Mouse (Mus musculus): ENCODE results near the gene Trappc2l. TPM values are rescaled to one million over a fixed set of nuclear protein-coding genes. Genes with fewer than 3 reads are reported as not detected.
A peak's percentile ranks its signal among the peaks of the same experiment; 100 is the strongest.
"Not testable (repeated sequence)": the region's sequence is repeated elsewhere in the genome, so short reads cannot be mapped to it uniquely, and the experiment has no call there.

The Trappc2l gene
- polyA plus RNA-seq, 1 experiment from 2014 or later = 39.3 TPM

DNA sequence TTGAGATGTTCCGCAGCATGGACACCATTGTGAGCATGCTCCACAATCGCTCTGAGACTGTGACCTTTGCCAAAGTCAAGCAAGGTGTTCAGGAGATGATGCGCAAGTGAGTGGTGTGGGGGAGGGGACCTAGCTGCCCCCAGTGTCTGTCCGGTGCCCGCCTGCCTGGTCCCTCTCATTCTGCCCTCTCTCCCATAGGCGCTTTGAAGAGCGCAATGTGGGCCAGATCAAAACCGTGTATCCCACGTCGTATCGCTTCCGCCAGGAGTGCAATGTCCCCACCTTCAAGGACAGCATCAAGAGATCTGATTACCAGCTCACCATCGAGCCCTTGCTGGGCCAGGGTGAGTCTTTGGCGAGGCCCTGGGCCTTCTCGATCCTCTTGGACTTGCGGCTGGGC is 41.4 kb upstream of the Trappc2l start:
- ATAC-seq (replicated peaks; ENCODE audit: low FRiP score) (no peak), DNase-seq (ENCODE audit: low spot score) (no peak)
- WGBS = 96% methylated on average over 16 of the region's 16 CpGs
- Histone ChIP-seq H3K9me3 (ENCODE audit: control insufficient read depth, low read length) (no peaks in the 10 kb centered on the region), H3K4me2 (ENCODE audit: low read depth, low read length, severe bottlenecking) (0 out of 2 replicates have a peak overlapping the region, but pooled peaks have one; percentile 88), H3K27me3 (ENCODE audit: control insufficient read depth, insufficient read depth, low read length) (no peaks in the 10 kb centered on the region), H3K9ac (ENCODE audit: low read length) (no peak overlapping the region), H3K4me1 (replicated peaks; ENCODE audit: control insufficient read depth, insufficient read depth, low read length) (peaks cover 20% of the 10 kb centered on the region; the same call in 1 of the 2 replicates), H3K4me3 (ENCODE audit: low read depth, low read length) (no peak overlapping the region), H3K27ac (ENCODE audit: low read depth, low read length) (no peak overlapping the region), H3K36me3 (ENCODE audit: control insufficient read depth, insufficient read depth, low read length) (peaks cover 24% of the 10 kb centered on the region)

DNA sequence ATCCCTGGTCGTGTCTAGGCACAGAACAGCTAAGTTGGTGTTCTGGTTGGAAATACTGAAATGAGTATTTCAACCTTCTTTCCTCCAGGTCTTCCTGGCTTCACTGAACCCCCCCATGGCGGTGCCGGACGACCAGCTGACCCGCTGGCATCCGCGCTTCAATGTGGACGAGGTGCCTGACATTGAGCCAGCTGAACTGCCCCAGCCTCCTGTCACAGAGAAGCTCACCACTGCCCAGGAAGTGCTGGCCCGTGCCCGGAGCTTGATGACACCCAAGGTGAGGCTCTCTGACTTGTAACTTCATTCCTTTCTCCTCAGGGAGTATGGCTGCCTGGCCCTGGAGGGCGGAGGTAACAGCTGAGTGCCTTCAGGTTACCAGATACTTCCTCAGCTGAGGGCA is 40.3 kb upstream of the Trappc2l start:
- no peak for ATAC-seq (replicated peaks; ENCODE audit: low FRiP score)
- no peaks in the 10 kb centered on the region for H3K9me3 ChIP-seq (ENCODE audit: control insufficient read depth, low read length)
- peaks cover 26% of the 10 kb centered on the region; the same call in 1 of the 2 replicates for H3K4me1 ChIP-seq (replicated peaks; ENCODE audit: control insufficient read depth, insufficient read depth, low read length)
- WGBS = 93% methylated on average over 11 of the region's 11 CpGs
- no peak overlapping the region for H3K4me2 ChIP-seq (ENCODE audit: low read depth, low read length, severe bottlenecking)
- no peak for DNase-seq (ENCODE audit: low spot score)
- no peak overlapping the region for H3K27ac ChIP-seq (ENCODE audit: low read depth, low read length)
- H3K9ac ChIP-seq (ENCODE audit: low read length) = no peak overlapping the region
- no peak overlapping the region for H3K4me3 ChIP-seq (ENCODE audit: low read depth, low read length)
- H3K27me3 ChIP-seq (ENCODE audit: control insufficient read depth, insufficient read depth, low read length) = no peaks in the 10 kb centered on the region
- H3K36me3 ChIP-seq (ENCODE audit: control insufficient read depth, insufficient read depth, low read length) = peaks cover 24% of the 10 kb centered on the region

DNA sequence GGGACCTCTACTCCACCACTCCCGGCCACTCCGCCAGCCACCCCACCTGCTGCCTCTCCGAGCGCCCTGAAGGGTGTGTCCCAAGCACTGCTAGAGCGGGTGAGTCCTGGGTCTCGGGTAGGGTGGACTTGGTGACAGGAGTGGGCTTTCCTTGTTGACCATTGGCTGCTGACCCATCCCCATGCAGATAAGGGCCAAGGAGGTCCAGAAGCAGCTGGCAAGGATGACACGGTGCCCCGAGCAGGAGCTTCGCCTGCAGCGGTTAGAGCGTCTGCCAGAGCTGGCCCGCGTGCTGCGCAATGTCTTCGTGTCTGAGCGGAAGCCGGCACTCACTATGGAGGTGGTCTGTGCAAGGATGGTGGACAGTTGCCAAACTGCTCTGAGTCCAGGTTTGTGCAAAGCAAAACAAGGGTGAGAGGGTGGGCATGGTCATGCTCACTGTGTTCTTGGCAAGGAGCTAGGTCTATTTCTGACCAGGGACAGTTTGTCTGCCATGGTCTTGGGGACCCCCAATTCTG is 39.6 kb upstream of the Trappc2l start:
- H3K4me2 ChIP-seq (ENCODE audit: low read depth, low read length, severe bottlenecking) = no peak overlapping the region
- DNase-seq (ENCODE audit: low spot score) (no peak), ATAC-seq (replicated peaks; ENCODE audit: low FRiP score) (no peak)
- H3K27me3 ChIP-seq (ENCODE audit: control insufficient read depth, insufficient read depth, low read length) = no peaks in the 10 kb centered on the region
- no peaks in the 10 kb centered on the region for H3K9me3 ChIP-seq (ENCODE audit: control insufficient read depth, low read length)
- H3K9ac ChIP-seq (ENCODE audit: low read length) = no peak overlapping the region
- no peak overlapping the region for H3K4me3 ChIP-seq (ENCODE audit: low read depth, low read length)
- 96% methylated on average over 17 of the region's 17 CpGs for WGBS
- H3K27ac ChIP-seq (ENCODE audit: low read depth, low read length) = no peak overlapping the region
- peaks cover 24% of the 10 kb centered on the region; the same call in 1 of the 2 replicates for H3K4me1 ChIP-seq (replicated peaks; ENCODE audit: control insufficient read depth, insufficient read depth, low read length)
- peaks cover 24% of the 10 kb centered on the region for H3K36me3 ChIP-seq (ENCODE audit: control insufficient read depth, insufficient read depth, low read length)

DNA sequence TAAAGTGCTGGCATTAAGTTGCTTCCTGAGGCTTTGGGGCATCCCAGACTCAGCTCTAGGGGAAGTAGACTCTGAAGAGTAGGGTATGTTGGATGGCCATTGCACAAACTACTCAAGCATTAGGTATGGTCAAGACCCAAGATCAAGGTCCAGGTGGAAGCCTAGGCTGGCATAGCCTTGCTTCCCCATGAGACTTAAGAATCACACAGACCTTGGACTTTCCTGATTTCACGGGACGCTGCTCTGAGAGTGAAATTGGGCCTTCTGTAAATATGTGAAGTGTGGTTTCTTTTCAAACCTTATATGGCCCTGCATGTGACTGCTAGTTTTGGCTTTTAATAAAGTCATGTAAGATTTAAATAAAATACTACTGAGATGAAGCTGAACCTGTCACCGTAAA is 38.7 kb upstream of the Trappc2l start:
- WGBS = 89% methylated on average over 3 of the region's 3 CpGs
- Histone ChIP-seq H3K27me3 (ENCODE audit: control insufficient read depth, insufficient read depth, low read length) (no peaks in the 10 kb centered on the region), H3K27ac (ENCODE audit: low read depth, low read length) (no peak overlapping the region), H3K4me3 (ENCODE audit: low read depth, low read length) (no peak overlapping the region), H3K9ac (ENCODE audit: low read length) (no peak overlapping the region), H3K9me3 (ENCODE audit: control insufficient read depth, low read length) (no peaks in the 10 kb centered on the region), H3K36me3 (ENCODE audit: control insufficient read depth, insufficient read depth, low read length) (peaks cover 24% of the 10 kb centered on the region), H3K4me2 (ENCODE audit: low read depth, low read length, severe bottlenecking) (no peak overlapping the region), H3K4me1 (replicated peaks; ENCODE audit: control insufficient read depth, insufficient read depth, low read length) (peaks cover 24% of the 10 kb centered on the region; the same call in 1 of the 2 replicates)
- DNase-seq (ENCODE audit: low spot score) (no peak), ATAC-seq (replicated peaks; ENCODE audit: low FRiP score) (no peak)

DNA sequence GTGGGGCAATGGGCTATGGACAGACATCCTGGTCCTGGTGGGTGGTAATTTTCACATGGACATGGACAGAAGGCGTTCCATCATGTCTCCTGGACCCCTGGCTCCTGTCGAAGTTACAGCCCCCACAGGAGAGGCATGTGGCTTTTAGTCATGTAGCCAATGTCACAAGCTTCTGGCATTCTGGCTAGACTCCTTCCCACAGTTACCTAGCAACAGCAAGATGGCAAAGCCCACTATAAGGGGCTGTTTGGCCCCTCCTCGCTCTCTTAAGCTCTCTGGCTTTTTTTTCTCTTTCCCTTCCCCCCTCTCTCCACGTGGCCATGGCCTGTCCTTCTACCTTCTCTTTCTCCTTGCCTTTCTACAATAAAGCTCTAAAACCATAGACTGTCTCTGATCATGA is 38.3 kb upstream of the Trappc2l start:
- not testable (repeated sequence) for DNase-seq (ENCODE audit: low spot score); H3K4me3 ChIP-seq (ENCODE audit: low read depth, low read length); H3K4me2 ChIP-seq (ENCODE audit: low read depth, low read length, severe bottlenecking); H3K9ac ChIP-seq (ENCODE audit: low read length); H3K9me3 ChIP-seq (ENCODE audit: control insufficient read depth, low read length); ATAC-seq (replicated peaks; ENCODE audit: low FRiP score); H3K27me3 ChIP-seq (ENCODE audit: control insufficient read depth, insufficient read depth, low read length)
- Histone ChIP-seq H3K36me3 (ENCODE audit: control insufficient read depth, insufficient read depth, low read length) (peaks cover 24% of the 10 kb centered on the region), H3K27ac (ENCODE audit: low read depth, low read length) (0 out of 2 replicates have a peak overlapping the region, but pooled peaks have one; percentile 12), H3K4me1 (replicated peaks; ENCODE audit: control insufficient read depth, insufficient read depth, low read length) (peaks cover 24% of the 10 kb centered on the region; the same call in 1 of the 2 replicates)
- 40% methylated on average over 4 of the region's 4 CpGs for WGBS

DNA sequence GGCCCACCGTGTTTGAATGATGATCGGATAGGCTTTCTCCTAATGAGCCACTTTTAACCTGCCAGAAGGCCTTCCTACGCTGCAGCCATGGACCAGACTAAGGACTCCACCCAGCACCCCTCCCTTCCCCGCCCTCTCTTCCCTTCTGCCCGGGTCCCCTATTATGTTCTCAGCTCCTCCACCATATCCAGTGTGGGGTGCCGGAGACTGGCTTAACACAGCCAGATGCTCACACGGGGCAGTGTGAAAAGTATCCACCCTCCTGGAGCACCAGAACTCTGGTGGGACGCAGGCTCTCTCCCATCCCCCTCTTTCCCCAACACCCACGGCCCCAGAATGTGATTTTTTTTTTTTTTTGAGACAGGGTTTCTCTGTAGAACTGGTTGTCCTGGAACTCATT is 37.9 kb upstream of the Trappc2l start:
- H3K9me3 ChIP-seq (ENCODE audit: control insufficient read depth, low read length) = no peaks in the 10 kb centered on the region
- 53% methylated on average over 9 of the region's 9 CpGs for WGBS
- no peak overlapping the region for H3K4me3 ChIP-seq (ENCODE audit: low read depth, low read length)
- DNase-seq (ENCODE audit: low spot score) (no peak), ATAC-seq (replicated peaks; ENCODE audit: low FRiP score) (no peak)
- peaks cover 24% of the 10 kb centered on the region for H3K36me3 ChIP-seq (ENCODE audit: control insufficient read depth, insufficient read depth, low read length)
- H3K9ac ChIP-seq (ENCODE audit: low read length) = no peak overlapping the region
- H3K4me2 ChIP-seq (ENCODE audit: low read depth, low read length, severe bottlenecking) = no peak overlapping the region
- 0 out of 2 replicates have a peak overlapping the region, but pooled peaks have one; percentile 12 for H3K27ac ChIP-seq (ENCODE audit: low read depth, low read length)
- H3K4me1 ChIP-seq (replicated peaks; ENCODE audit: control insufficient read depth, insufficient read depth, low read length) = peaks cover 24% of the 10 kb centered on the region; the same call in 1 of the 2 replicates
- no peaks in the 10 kb centered on the region for H3K27me3 ChIP-seq (ENCODE audit: control insufficient read depth, insufficient read depth, low read length)

DNA sequence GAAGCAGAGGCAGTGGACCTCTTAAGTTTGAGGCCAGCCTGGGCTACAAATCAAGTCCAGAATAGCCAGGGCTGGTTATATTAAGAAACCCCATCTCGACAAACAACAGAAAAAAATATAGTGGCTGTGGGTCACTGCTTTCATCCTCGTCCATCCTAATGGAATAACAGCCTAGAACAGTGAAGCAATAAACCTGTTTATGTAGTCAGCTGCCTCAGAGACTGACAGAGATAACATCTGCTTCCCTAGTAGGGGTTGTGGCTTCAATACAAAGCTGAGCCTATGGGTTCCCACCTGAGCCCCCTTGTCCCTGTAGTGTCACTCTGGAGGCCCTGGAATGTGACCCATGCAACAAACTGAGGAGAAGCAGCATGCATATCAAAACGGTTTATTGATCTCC is 37.2 kb upstream of the Trappc2l start:
- Histone ChIP-seq H3K27ac (ENCODE audit: low read depth, low read length) (no peak overlapping the region), H3K36me3 (ENCODE audit: control insufficient read depth, insufficient read depth, low read length) (peaks cover 24% of the 10 kb centered on the region), H3K4me3 (ENCODE audit: low read depth, low read length) (no peak overlapping the region), H3K4me1 (replicated peaks; ENCODE audit: control insufficient read depth, insufficient read depth, low read length) (peaks cover 26% of the 10 kb centered on the region; the same call in 1 of the 2 replicates), H3K9me3 (ENCODE audit: control insufficient read depth, low read length) (no peaks in the 10 kb centered on the region), H3K27me3 (ENCODE audit: control insufficient read depth, insufficient read depth, low read length) (no peaks in the 10 kb centered on the region), H3K9ac (ENCODE audit: low read length) (no peak overlapping the region), H3K4me2 (ENCODE audit: low read depth, low read length, severe bottlenecking) (no peak overlapping the region)
- DNase-seq (ENCODE audit: low spot score) = no peak
- no peak for ATAC-seq (replicated peaks; ENCODE audit: low FRiP score)
- 68% methylated on average over 3 of the region's 3 CpGs for WGBS

DNA sequence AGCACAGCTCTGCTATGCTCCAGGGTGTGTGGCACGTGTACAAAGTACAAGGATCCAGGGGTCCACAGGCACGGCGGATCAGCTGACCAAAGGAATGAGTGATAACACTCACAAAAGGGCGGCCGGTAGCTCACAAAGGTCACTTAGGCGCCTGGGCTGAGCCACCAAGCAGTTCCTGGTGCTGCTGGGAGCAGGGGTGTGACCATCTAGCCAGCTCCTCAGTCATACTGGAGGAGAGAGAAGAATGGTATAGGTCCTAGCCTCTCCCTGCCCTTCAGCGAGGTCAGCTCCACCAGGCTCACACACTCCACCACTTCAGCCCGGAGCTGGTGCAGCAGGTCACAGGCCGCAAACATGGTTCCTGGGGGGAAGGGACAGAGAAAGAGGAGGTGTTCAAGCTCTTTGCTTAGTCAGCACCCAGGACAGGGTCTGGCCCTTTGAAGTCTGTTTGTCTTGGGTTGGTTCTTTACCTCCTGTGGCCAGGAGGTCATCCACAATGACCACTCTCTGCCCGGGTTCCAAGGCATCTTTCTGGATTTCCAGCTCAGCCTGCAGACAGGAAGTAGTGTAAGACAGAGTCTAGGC is 36.7 kb upstream of the Trappc2l start:
- no peak for ATAC-seq (replicated peaks; ENCODE audit: low FRiP score)
- Histone ChIP-seq H3K4me3 (ENCODE audit: low read depth, low read length) (no peak overlapping the region), H3K9ac (ENCODE audit: low read length) (no peak overlapping the region), H3K27ac (ENCODE audit: low read depth, low read length) (no peak overlapping the region), H3K4me2 (ENCODE audit: low read depth, low read length, severe bottlenecking) (no peak overlapping the region), H3K27me3 (ENCODE audit: control insufficient read depth, insufficient read depth, low read length) (no peaks in the 10 kb centered on the region), H3K36me3 (ENCODE audit: control insufficient read depth, insufficient read depth, low read length) (peaks cover 24% of the 10 kb centered on the region), H3K4me1 (replicated peaks; ENCODE audit: control insufficient read depth, insufficient read depth, low read length) (peaks cover 26% of the 10 kb centered on the region), H3K9me3 (ENCODE audit: control insufficient read depth, low read length) (no peaks in the 10 kb centered on the region)
- 70% methylated on average over 10 of the region's 10 CpGs for WGBS
- DNase-seq (ENCODE audit: low spot score) = no peak

DNA sequence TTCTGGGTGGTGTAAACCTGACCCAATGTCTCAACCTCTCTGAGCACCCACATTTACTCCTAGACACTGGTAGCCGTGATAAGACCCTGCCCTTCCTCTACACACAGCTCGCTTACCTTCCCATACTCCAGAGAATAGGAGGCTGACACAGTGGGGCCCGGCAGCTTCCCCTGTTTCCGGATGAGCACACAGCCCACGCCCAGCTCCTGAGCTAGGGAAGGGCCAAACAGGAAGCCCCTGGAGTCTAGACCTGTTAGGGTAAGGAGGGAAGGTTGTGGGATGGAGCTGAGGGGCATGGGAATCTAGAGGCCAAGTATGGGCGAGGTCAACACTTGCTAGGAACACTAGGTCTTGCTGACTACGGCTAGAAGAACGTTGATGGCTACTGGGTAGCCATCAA is 36.2 kb upstream of the Trappc2l start:
- Histone ChIP-seq H3K27ac (ENCODE audit: low read depth, low read length) (no peak overlapping the region), H3K9me3 (ENCODE audit: control insufficient read depth, low read length) (no peaks in the 10 kb centered on the region), H3K4me3 (ENCODE audit: low read depth, low read length) (no peak overlapping the region), H3K4me1 (replicated peaks; ENCODE audit: control insufficient read depth, insufficient read depth, low read length) (peaks cover 24% of the 10 kb centered on the region), H3K36me3 (ENCODE audit: control insufficient read depth, insufficient read depth, low read length) (peaks cover 18% of the 10 kb centered on the region), H3K4me2 (ENCODE audit: low read depth, low read length, severe bottlenecking) (no peak overlapping the region), H3K27me3 (ENCODE audit: control insufficient read depth, insufficient read depth, low read length) (no peaks in the 10 kb centered on the region), H3K9ac (ENCODE audit: low read length) (no peak overlapping the region)
- 73% methylated on average over 8 of the region's 8 CpGs for WGBS
- ATAC-seq (replicated peaks; ENCODE audit: low FRiP score) (no peak), DNase-seq (ENCODE audit: low spot score) (no peak)

Measured in forebrain, embryonic 11.5 days (tissue).